Mouse (Mus musculus) testis, adult 2 months (tissue): ENCODE data around the gene Son. TPM values are rescaled to one million over a fixed set of nuclear protein-coding genes. Genes with fewer than 3 reads are reported as not detected.

ENCODE experiments used
- H3K27ac ChIP-seq: fragments of 200-500 bp; 2 replicates; pipeline ENCODE4 v1.5.1; 2012; ENCODE audit warnings: low read depth, low read length; ENCODE audit not compliant: control insufficient read depth, insufficient read depth
- H3K27me3 ChIP-seq: fragments of 200-500 bp; 2 replicates; pipeline ENCODE4 v1.6.1; 2012; ENCODE audit warnings: mild to moderate bottlenecking, low read length, moderate library complexity; ENCODE audit not compliant: control insufficient read depth, insufficient read depth
- H3K36me3 ChIP-seq: fragments of 200-500 bp; 2 replicates; pipeline ENCODE4 v1.6.1; 2012; ENCODE audit warnings: mild to moderate bottlenecking, low read length; ENCODE audit not compliant: control insufficient read depth, insufficient read depth
- H3K4me1 ChIP-seq: fragments of 200-500 bp; 2 replicates; pipeline ENCODE4 v1.6.1; 2012; ENCODE audit warnings: low read length; ENCODE audit not compliant: control insufficient read depth, insufficient read depth
- H3K4me3 ChIP-seq: fragments of 200-500 bp; 2 replicates; pipeline ENCODE4 v1.5.1; 2012; ENCODE audit warnings: low read depth, mild to moderate bottlenecking, low read length, moderate library complexity, mixed read lengths; ENCODE audit not compliant: control insufficient read depth
- CTCF ChIP-seq: fragments of 200-500 bp; IDR thresholded peaks from 2 replicates; pipeline ENCODE4 v1.5.1; 2012; ENCODE audit warnings: low read depth, mild to moderate bottlenecking, inconsistent platforms, low read length, moderate library complexity; ENCODE audit not compliant: control insufficient read depth, insufficient read depth, insufficient replicate concordance
- POLR2A ChIP-seq: fragments of 200-500 bp; IDR thresholded peaks from 2 replicates; pipeline ENCODE4 v1.6.1; 2012; ENCODE audit warnings: low read depth, mild to moderate bottlenecking, inconsistent platforms, low read length, moderate library complexity; ENCODE audit not compliant: control insufficient read depth
- polyA plus RNA-seq: library from polyadenylated mRNA; depleted of rRNA; stranded (reverse); fragments of >200 nt; gene quantifications from 2 replicates; pipeline ENCODE4 v1.2.3, GENCODE M21; 2012; rRNA removed

The Son gene
- polyA plus RNA-seq, 1 experiment: 114 TPM

GRCm38 (mm10) chr16:91716927-91717349, 69.6 kb downstream of the Son start:
- TF ChIP-seq POLR2A (no peak), CTCF (no peak)
- Histone ChIP-seq H3K4me3 (no peak overlapping the region), H3K27ac (no peak overlapping the region), H3K27me3 (no peaks in the 10 kb centered on the region), H3K4me1 (no peaks in the 10 kb centered on the region), H3K36me3 (peaks cover 1% of the 10 kb centered on the region)

- H3K36me3 ChIP-seq: peaks cover 1% of the 10 kb centered on the region
- H3K27ac ChIP-seq: no peak overlapping the region
Measured at GRCm38 (mm10) chr16:91717399-91717798, 70.1 kb downstream of the Son start.

GRCm38 (mm10) chr16:91724247-91724646, 76.9 kb downstream of the Son start:
- Histone ChIP-seq H3K27ac (no peak overlapping the region), H3K36me3 (no peaks in the 10 kb centered on the region), H3K27me3 (no peaks in the 10 kb centered on the region), H3K4me1 (no peaks in the 10 kb centered on the region; the same call in 1 of the 2 replicates), H3K4me3 (0 out of 2 replicates have a peak overlapping the region, but pooled peaks have one; percentile 14)
- no peak for TF ChIP-seq POLR2A
- peak; percentile 51; the same call in 1 of the 2 replicates for TF ChIP-seq CTCF

More at GRCm38 (mm10) chr16:91717399-91717798, 70.1 kb downstream of the Son start:
- no peaks in the 10 kb centered on the region; the same call in 1 of the 2 replicates for H3K4me1 ChIP-seq
- no peaks in the 10 kb centered on the region for H3K27me3 ChIP-seq
- no peak overlapping the region for H3K4me3 ChIP-seq
- no peak for TF ChIP-seq POLR2A
- no peak for TF ChIP-seq CTCF

DNA sequence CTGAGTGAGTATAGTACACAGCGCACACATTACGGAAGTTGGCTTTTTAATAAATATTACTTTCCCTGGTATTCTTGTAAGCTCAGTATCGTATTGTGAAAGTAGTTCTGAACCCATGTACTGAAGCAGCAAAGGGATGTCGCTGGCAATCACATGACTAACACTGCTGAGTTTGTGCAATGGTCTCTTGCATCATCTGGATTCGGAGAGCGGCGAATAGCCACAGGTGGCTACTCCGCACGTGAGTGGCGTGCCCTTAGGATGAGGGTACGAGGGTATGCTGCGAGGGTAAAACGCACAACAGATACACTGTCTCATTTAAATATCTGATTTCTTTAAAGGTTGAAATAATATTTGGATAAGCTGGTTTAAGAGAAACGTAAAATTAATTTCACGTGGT, 80.1 kb downstream of the Son start:
- Histone ChIP-seq H3K27ac (no peak overlapping the region), H3K36me3 (no peaks in the 10 kb centered on the region), H3K27me3 (no peaks in the 10 kb centered on the region), H3K4me3 (peak overlapping the region; percentile 41), H3K4me1 (peaks cover 2% of the 10 kb centered on the region; the same call in 1 of the 2 replicates)
- TF ChIP-seq CTCF (no peak), POLR2A (no peak)

GRCm38 (mm10) chr16:91728123-91729065, 81.1 kb downstream of the Son start, which contains the start of gene Cryzl1:
Cryzl1 (minus strand) TSS chr16:91728975.
- H3K36me3 ChIP-seq: no peaks in the 10 kb centered on the region
- peak within 1 kb of the TSS; percentile 91 for H3K4me3 ChIP-seq
- H3K27ac ChIP-seq: peak within 1 kb of the TSS; percentile 98
- peak; percentile 71 for TF ChIP-seq POLR2A
- TF ChIP-seq CTCF: 0 out of 2 replicates have a peak, but pooled peaks have one; percentile 4
- no peaks in the 10 kb centered on the region for H3K27me3 ChIP-seq
- 0 out of 2 replicates have a peak, but pooled peaks cover 2% of the 10 kb centered on the region for H3K4me1 ChIP-seq

Other genes starting within 250 kb of the Son start
- 6.4 and 7.2 TPM in 2 replicates for gene Il10rb, start 241.3 kb upstream of the Son start, polyA plus RNA-seq
- gene Ifnar1, start 162.3 kb upstream of the Son start, polyA plus RNA-seq: 6.7 and 7.9 TPM in 2 replicates
- gene Ifngr2, start 100.4 kb upstream of the Son start, polyA plus RNA-seq: 11.4 and 12.4 TPM in 2 replicates
- gene Tmem50b, start 49.7 kb upstream of the Son start, polyA plus RNA-seq: 50.6 and 54.1 TPM in 2 replicates
- gene Dnajc28, start 28.5 kb upstream of the Son start, polyA plus RNA-seq: 9.0 and 12.5 TPM in 2 replicates
- 22.5 and 24.1 TPM in 2 replicates for gene Gart, start 554 bp upstream of the Son start, polyA plus RNA-seq
- gene Donson, start 41.3 kb downstream of the Son start, polyA plus RNA-seq: 45.4 and 45.8 TPM in 2 replicates
- 21.9 and 27.0 TPM in 2 replicates for gene Cryzl1, start 81.5 kb downstream of the Son start, polyA plus RNA-seq
- 30.5 and 31.7 TPM in 2 replicates for gene Itsn1, start 81.8 kb downstream of the Son start, polyA plus RNA-seq